Mouse (Mus musculus) liver, adult 10 weeks (tissue): ENCODE results near the gene Chn2. TPM values are rescaled to one million over a fixed set of nuclear protein-coding genes. Genes with fewer than 3 reads are reported as not detected.

Source experiments
- polyA plus RNA-seq: library from polyadenylated mRNA; stranded (reverse); fragments of 350-450 nt; fragmentation: Illumina TruSeq; extraction: RNeasy Lipid Tissue Mini Kit (QIAGEN cat#74804); gene quantifications from one replicate; pipeline ENCODE4 v1.2.3, GENCODE M21; 2014; ENCODE audit warnings: low read depth, low replicate concordance

The Chn2 gene
- polyA plus RNA-seq = 41.8 TPM

GRCm38 (mm10) chr6:54039357-54039804 is at the start of gene Chn2:
Chn2 (plus strand) TSS chr6:54039554.

DNA sequence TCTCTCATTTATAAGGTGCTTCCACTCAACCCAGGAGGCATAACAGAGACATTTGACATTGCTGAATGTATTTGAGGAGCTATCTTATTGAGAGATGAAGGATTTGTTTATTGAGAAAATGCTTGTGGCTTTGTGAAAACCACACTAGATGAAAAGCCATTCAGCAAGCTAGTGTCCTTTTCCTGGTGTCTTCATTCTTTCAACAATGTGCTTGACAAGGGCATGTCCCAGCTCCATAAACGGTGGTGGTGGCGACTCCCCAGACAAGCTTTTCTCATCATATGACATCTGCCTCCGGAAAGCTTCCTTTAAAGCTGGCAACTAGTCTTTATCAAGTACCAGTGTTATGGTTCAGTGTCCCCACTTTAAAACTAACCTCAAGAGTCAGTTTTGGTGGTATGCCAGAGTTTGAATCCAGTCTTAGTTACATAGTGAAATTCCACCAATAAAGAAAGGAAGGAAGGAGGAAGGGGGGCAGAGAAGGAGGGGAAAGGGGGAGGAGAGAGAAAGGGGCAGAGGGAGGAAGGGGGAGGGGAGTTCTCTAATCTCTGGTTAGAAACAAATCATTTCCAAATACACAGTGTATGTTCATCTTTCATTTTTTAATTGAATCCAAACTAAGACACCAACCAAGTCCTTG is 286.0 kb downstream of the Chn2 start, which contains the start of gene Prr15:
Prr15 (plus strand) TSS at position 590 of the 640 bp plus-strand sequence.

Other genes with a start within 250 kb of the Chn2 start
- gene Tril, start 218.7 kb upstream of the Chn2 start, polyA plus RNA-seq = 0.13 TPM
- not detected for gene Cpvl, start 60.9 kb upstream of the Chn2 start, polyA plus RNA-seq